Mouse (Mus musculus): ENCODE data around the gene Eif1b. TPM values are rescaled to one million over a fixed set of nuclear protein-coding genes. Genes with fewer than 3 reads are reported as not detected.
"Not testable (repeated sequence)": the region's sequence is repeated elsewhere in the genome, so short reads cannot be mapped to it uniquely, and the experiment has no call there.

Eif1b gene
- polyA plus RNA-seq, 1 experiment from 2014 or later, result 146 TPM

GRCm38 (mm10) chr9:120521161-120521560, 29.1 kb downstream of the Eif1b start:
- WGBS, result 86% methylated on average over 1 of the region's 1 CpGs

GRCm38 (mm10) chr9:120527270-120527669, 35.2 kb downstream of the Eif1b start:
- ATAC-seq (ENCODE audit: insufficient number of reproducible peaks, low FRiP score, low TSS enrichment, low read depth), result no peak
- Histone ChIP-seq H3K9ac (no peak overlapping the region), H3K27me3 (no peaks in the 10 kb centered on the region), H3K4me1 (no peaks in the 10 kb centered on the region), H3K36me3 (no peaks in the 10 kb centered on the region), H3K9me3 (replicated peaks) (no peaks in the 10 kb centered on the region), H3K4me3 (replicated peaks) (no peak overlapping the region), H3K27ac (replicated peaks) (no peak overlapping the region), H3K4me2 (replicated peaks) (no peak overlapping the region)
- WGBS, result 62% methylated on average over 4 of the region's 4 CpGs

More at GRCm38 (mm10) chr9:120521161-120521560, 29.1 kb downstream of the Eif1b start:
- H3K4me3 ChIP-seq (replicated peaks), result no peak overlapping the region
- no peaks in the 10 kb centered on the region for H3K27me3 ChIP-seq
- H3K27ac ChIP-seq (replicated peaks), result no peak overlapping the region
- ATAC-seq (ENCODE audit: insufficient number of reproducible peaks, low FRiP score, low TSS enrichment, low read depth), result no peak
- H3K9me3 ChIP-seq (replicated peaks), result no peaks in the 10 kb centered on the region
- no peaks in the 10 kb centered on the region for H3K36me3 ChIP-seq
- no peak overlapping the region for H3K9ac ChIP-seq
- H3K4me2 ChIP-seq (replicated peaks), result no peak overlapping the region
- H3K4me1 ChIP-seq, result no peaks in the 10 kb centered on the region

GRCm38 (mm10) chr9:120527919-120528318, 35.9 kb downstream of the Eif1b start:
- no peak overlapping the region for H3K4me3 ChIP-seq (replicated peaks)
- no peak overlapping the region for H3K27ac ChIP-seq (replicated peaks)
- H3K4me2 ChIP-seq (replicated peaks), result no peak overlapping the region
- H3K36me3 ChIP-seq, result no peaks in the 10 kb centered on the region
- no peak overlapping the region for H3K9ac ChIP-seq
- 91% methylated on average over 8 of the region's 8 CpGs for WGBS
- no peaks in the 10 kb centered on the region for H3K27me3 ChIP-seq
- ATAC-seq (ENCODE audit: insufficient number of reproducible peaks, low FRiP score, low TSS enrichment, low read depth), result no peak
- no peaks in the 10 kb centered on the region for H3K9me3 ChIP-seq (replicated peaks)
- H3K4me1 ChIP-seq, result no peaks in the 10 kb centered on the region

GRCm38 (mm10) chr9:120528815-120529510, 36.9 kb downstream of the Eif1b start:
- Histone ChIP-seq H3K27me3 (no peaks in the 10 kb centered on the region), H3K4me2 (replicated peaks) (no peak overlapping the region), H3K9me3 (replicated peaks) (no peaks in the 10 kb centered on the region), H3K4me1 (no peaks in the 10 kb centered on the region), H3K27ac (replicated peaks) (peak overlapping the region; percentile 34; the same call in 1 of the 2 replicates), H3K36me3 (no peaks in the 10 kb centered on the region), H3K9ac (no peak overlapping the region), H3K4me3 (replicated peaks) (no peak overlapping the region)
- no peak for ATAC-seq (ENCODE audit: insufficient number of reproducible peaks, low FRiP score, low TSS enrichment, low read depth)
- 67% methylated on average over 17 of the region's 17 CpGs for WGBS

- H3K36me3 ChIP-seq, result no peaks in the 10 kb centered on the region
- ATAC-seq (ENCODE audit: insufficient number of reproducible peaks, low FRiP score, low TSS enrichment, low read depth), result no peak
- no peak overlapping the region for H3K27ac ChIP-seq (replicated peaks)
- no peaks in the 10 kb centered on the region for H3K4me1 ChIP-seq
- no peaks in the 10 kb centered on the region for H3K27me3 ChIP-seq
- H3K9me3 ChIP-seq (replicated peaks), result no peaks in the 10 kb centered on the region
- no peak overlapping the region for H3K4me2 ChIP-seq (replicated peaks)
- 87% methylated on average over 5 of the region's 5 CpGs for WGBS
- no peak overlapping the region for H3K9ac ChIP-seq
- no peak overlapping the region for H3K4me3 ChIP-seq (replicated peaks)
Observed at GRCm38 (mm10) chr9:120530471-120530870, 38.4 kb downstream of the Eif1b start.

GRCm38 (mm10) chr9:120532062-120532461, 40.0 kb downstream of the Eif1b start:
- H3K9me3 ChIP-seq (replicated peaks), result no peaks in the 10 kb centered on the region
- no peaks in the 10 kb centered on the region for H3K4me1 ChIP-seq
- WGBS, result 79% methylated on average over 6 of the region's 6 CpGs
- ATAC-seq (ENCODE audit: insufficient number of reproducible peaks, low FRiP score, low TSS enrichment, low read depth), result no peak
- H3K27ac ChIP-seq (replicated peaks), result no peak overlapping the region
- H3K9ac ChIP-seq, result no peak overlapping the region
- H3K27me3 ChIP-seq, result no peaks in the 10 kb centered on the region
- no peaks in the 10 kb centered on the region for H3K36me3 ChIP-seq
- no peak overlapping the region for H3K4me2 ChIP-seq (replicated peaks)
- H3K4me3 ChIP-seq (replicated peaks), result no peak overlapping the region

- Histone ChIP-seq H3K36me3 (no peaks in the 10 kb centered on the region), H3K4me1 (no peaks in the 10 kb centered on the region), H3K4me3 (replicated peaks) (no peak overlapping the region), H3K9me3 (replicated peaks) (no peaks in the 10 kb centered on the region), H3K27me3 (peaks cover 1% of the 10 kb centered on the region; the same call in 1 of the 2 replicates), H3K27ac (replicated peaks) (no peak overlapping the region), H3K4me2 (replicated peaks) (no peak overlapping the region), H3K9ac (no peak overlapping the region)
- WGBS, result 82% methylated on average over 6 of the region's 6 CpGs
- no peak for ATAC-seq (ENCODE audit: insufficient number of reproducible peaks, low FRiP score, low TSS enrichment, low read depth)
Observed at GRCm38 (mm10) chr9:120532691-120533090, 40.7 kb downstream of the Eif1b start.

GRCm38 (mm10) chr9:120533446-120533950, 41.5 kb downstream of the Eif1b start:
- not testable (repeated sequence) for H3K27me3 ChIP-seq; H3K9me3 ChIP-seq (replicated peaks); H3K36me3 ChIP-seq; H3K4me3 ChIP-seq (replicated peaks); H3K4me1 ChIP-seq; ATAC-seq (ENCODE audit: insufficient number of reproducible peaks, low FRiP score, low TSS enrichment, low read depth); H3K9ac ChIP-seq; H3K4me2 ChIP-seq (replicated peaks); H3K27ac ChIP-seq (replicated peaks)
- 92% methylated on average over 8 of the region's 8 CpGs for WGBS

GRCm38 (mm10) chr9:120539662-120540251, 47.7 kb downstream of the Eif1b start, which contains the start of gene Entpd3:
Gene Entpd3 (plus strand): TSS chr9:120539818.
- under 1% methylated on average over 30 of the region's 31 CpGs for WGBS

GRCm38 (mm10) chr9:120541411-120541810, 49.4 kb downstream of the Eif1b start:
- no peak overlapping the region for H3K4me2 ChIP-seq (replicated peaks)
- ATAC-seq (ENCODE audit: insufficient number of reproducible peaks, low FRiP score, low TSS enrichment, low read depth), result peak; percentile 48
- no peak overlapping the region for H3K9ac ChIP-seq
- no peaks in the 10 kb centered on the region for H3K36me3 ChIP-seq
- no peak overlapping the region for H3K4me3 ChIP-seq (replicated peaks)
- H3K9me3 ChIP-seq (replicated peaks), result no peaks in the 10 kb centered on the region
- WGBS, result 35% methylated on average over 2 of the region's 2 CpGs
- no peak overlapping the region for H3K27ac ChIP-seq (replicated peaks)
- H3K27me3 ChIP-seq, result peaks cover 19% of the 10 kb centered on the region
- peaks cover 32% of the 10 kb centered on the region for H3K4me1 ChIP-seq

More at GRCm38 (mm10) chr9:120539662-120540251, 47.7 kb downstream of the Eif1b start, which contains the start of gene Entpd3:
- Histone ChIP-seq H3K27me3 (peaks cover 19% of the 10 kb centered on the region), H3K4me2 (replicated peaks) (peak within 1 kb of the TSS; percentile 93), H3K9me3 (replicated peaks) (no peaks in the 10 kb centered on the region), H3K4me1 (peaks cover 29% of the 10 kb centered on the region), H3K36me3 (no peaks in the 10 kb centered on the region), H3K9ac (peak within 1 kb of the TSS; percentile 45), H3K4me3 (replicated peaks) (peak within 1 kb of the TSS; percentile 47), H3K27ac (replicated peaks) (no peak within 1 kb of the TSS)
- ATAC-seq (ENCODE audit: insufficient number of reproducible peaks, low FRiP score, low TSS enrichment, low read depth), result 0 out of 2 replicates have a peak, but pooled peaks have one; percentile 25

GRCm38 (mm10) chr9:120542241-120542640, 50.2 kb downstream of the Eif1b start:
- no peak overlapping the region for H3K27ac ChIP-seq (replicated peaks)
- WGBS, result 4% methylated on average over 6 of the region's 6 CpGs
- H3K4me3 ChIP-seq (replicated peaks), result no peak overlapping the region
- no peaks in the 10 kb centered on the region for H3K9me3 ChIP-seq (replicated peaks)
- H3K9ac ChIP-seq, result no peak overlapping the region
- H3K4me1 ChIP-seq, result peaks cover 39% of the 10 kb centered on the region
- H3K4me2 ChIP-seq (replicated peaks), result no peak overlapping the region
- 0 out of 2 replicates have a peak, but pooled peaks have one; percentile 6 for ATAC-seq (ENCODE audit: insufficient number of reproducible peaks, low FRiP score, low TSS enrichment, low read depth)
- H3K27me3 ChIP-seq, result peaks cover 19% of the 10 kb centered on the region
- H3K36me3 ChIP-seq, result no peaks in the 10 kb centered on the region

Data from embryonic facial prominence, embryonic 15.5 days (tissue).